Mouse (Mus musculus) testis, adult 2 months (tissue): Measurements from ENCODE around the gene Wnt2b.

Experiments used
- CTCF ChIP-seq: fragments of 200-500 bp; IDR thresholded peaks from 2 replicates; pipeline ENCODE4 v1.5.1; 2012; ENCODE audit warnings: low read depth, mild to moderate bottlenecking, inconsistent platforms, low read length, moderate library complexity; ENCODE audit not compliant: control insufficient read depth, insufficient read depth, insufficient replicate concordance
- POLR2A ChIP-seq: fragments of 200-500 bp; IDR thresholded peaks from 2 replicates; pipeline ENCODE4 v1.6.1; 2012; ENCODE audit warnings: low read depth, mild to moderate bottlenecking, inconsistent platforms, low read length, moderate library complexity; ENCODE audit not compliant: control insufficient read depth

DNA sequence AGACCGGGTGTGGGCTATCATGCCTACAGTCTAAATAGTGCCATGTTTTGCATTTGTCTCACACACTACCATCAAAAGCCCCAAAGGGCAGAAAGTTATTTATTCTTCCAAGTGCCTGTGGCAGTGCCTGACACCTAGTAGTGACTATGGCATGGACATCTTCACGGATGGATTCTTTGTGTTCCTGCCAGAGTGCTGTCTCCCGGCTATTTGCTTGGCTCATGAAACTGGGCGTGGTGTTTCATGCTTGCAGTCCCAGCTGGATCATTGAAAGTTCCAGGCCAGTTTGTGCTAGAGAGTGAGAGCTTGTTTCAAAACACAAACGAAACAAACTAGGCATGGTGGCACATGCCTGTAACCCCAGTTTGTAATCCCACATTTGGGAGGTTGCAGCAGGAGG, 30.0 kb upstream of the Wnt2b start:
- no peak for TF ChIP-seq CTCF
- no peak for TF ChIP-seq POLR2A
